Mouse (Mus musculus) 3T3-L1 (cell line): ENCODE results near the gene Ccnl1.
A peak's percentile ranks its signal among the peaks of the same experiment; 100 is the strongest.

Experiments used
- DNase-seq: peaks from one replicate; pipeline ENCODE4 v3.0.0-alpha.2; 2015; ENCODE audit warnings: low read depth, low spot score

Ccnl1 gene

GRCm38 (mm10) chr3:65927101-65927501, 30.9 kb downstream of the Ccnl1 start:
- DNase-seq, result no peak

GRCm38 (mm10) chr3:65926426-65926825, 31.6 kb downstream of the Ccnl1 start:
- no peak for DNase-seq

- peak; percentile 59 for DNase-seq
Measured at GRCm38 (mm10) chr3:65925058-65925740, 32.9 kb downstream of the Ccnl1 start.

- peak; percentile 95 for DNase-seq
Measured at GRCm38 (mm10) chr3:65922420-65922819, 35.6 kb downstream of the Ccnl1 start.

GRCm38 (mm10) chr3:65921671-65922070, 36.4 kb downstream of the Ccnl1 start:
- no peak for DNase-seq

GRCm38 (mm10) chr3:65919016-65919415, 39.0 kb downstream of the Ccnl1 start:
- DNase-seq, result no peak

GRCm38 (mm10) chr3:65912928-65913327, 45.1 kb downstream of the Ccnl1 start:
- no peak for DNase-seq

- no peak for DNase-seq
Measured at GRCm38 (mm10) chr3:65912217-65912616, 45.8 kb downstream of the Ccnl1 start.

GRCm38 (mm10) chr3:65911265-65911664, 46.8 kb downstream of the Ccnl1 start:
- DNase-seq, result no peak

GRCm38 (mm10) chr3:65909454-65909853, 48.6 kb downstream of the Ccnl1 start:
- DNase-seq, result no peak

- DNase-seq, result no peak
Measured at GRCm38 (mm10) chr3:65907536-65907935, 50.5 kb downstream of the Ccnl1 start.

- DNase-seq, result peak; percentile 55
Measured at GRCm38 (mm10) chr3:65905281-65906169, 52.5 kb downstream of the Ccnl1 start.

GRCm38 (mm10) chr3:65904711-65905110, 53.3 kb downstream of the Ccnl1 start:
- DNase-seq, result peak; percentile 90

- peak; percentile 78 for DNase-seq
Measured at GRCm38 (mm10) chr3:65904106-65904505, 53.9 kb downstream of the Ccnl1 start.

GRCm38 (mm10) chr3:65898598-65899278, 59.3 kb downstream of the Ccnl1 start:
- DNase-seq, result no peak

GRCm38 (mm10) chr3:65897233-65897993, 60.6 kb downstream of the Ccnl1 start:
- no peak for DNase-seq
